Mouse (Mus musculus) spleen, embryonic (tissue): ENCODE data around the gene 9130409I23Rik.
"Not testable (repeated sequence)": the region's sequence is repeated elsewhere in the genome, so short reads cannot be mapped to it uniquely, and the experiment has no call there.

Experiments
- CTCF ChIA-PET: fragments of 350-600 bp; sonication (Branson Sonifier 250); formaldehyde crosslinking; loops from one replicate; lab custom pipeline; 2022; lab: Charles Lee

The 9130409I23Rik gene

DNA sequence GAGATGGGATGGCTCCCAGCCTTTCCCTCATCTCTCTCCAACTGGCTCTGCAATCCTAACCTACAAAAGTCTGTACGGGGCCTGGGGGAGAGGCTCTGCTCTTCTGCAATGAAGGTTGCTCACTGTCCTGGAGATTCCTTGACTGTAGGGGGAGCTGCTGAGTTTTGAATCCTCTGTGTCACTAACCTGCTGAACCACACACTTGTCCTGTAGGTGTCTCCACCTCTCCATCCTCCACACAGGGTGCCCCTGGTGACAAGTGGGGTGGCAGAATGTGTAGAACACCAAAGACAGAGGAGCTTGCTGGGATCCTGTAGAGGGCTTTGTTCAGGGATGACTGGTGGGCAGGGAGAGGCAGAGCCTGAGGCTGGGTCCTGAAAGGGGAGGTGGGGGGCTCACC is 28.8 kb upstream of the 9130409I23Rik start:
- CTCF ChIA-PET = interaction anchor here (0.6 to 0.7 kb wide), 2 partner anchors 10 to 11 kb away, joined by 3 to 7 read pairs; no protein-coding TSS in a partner anchor

DNA sequence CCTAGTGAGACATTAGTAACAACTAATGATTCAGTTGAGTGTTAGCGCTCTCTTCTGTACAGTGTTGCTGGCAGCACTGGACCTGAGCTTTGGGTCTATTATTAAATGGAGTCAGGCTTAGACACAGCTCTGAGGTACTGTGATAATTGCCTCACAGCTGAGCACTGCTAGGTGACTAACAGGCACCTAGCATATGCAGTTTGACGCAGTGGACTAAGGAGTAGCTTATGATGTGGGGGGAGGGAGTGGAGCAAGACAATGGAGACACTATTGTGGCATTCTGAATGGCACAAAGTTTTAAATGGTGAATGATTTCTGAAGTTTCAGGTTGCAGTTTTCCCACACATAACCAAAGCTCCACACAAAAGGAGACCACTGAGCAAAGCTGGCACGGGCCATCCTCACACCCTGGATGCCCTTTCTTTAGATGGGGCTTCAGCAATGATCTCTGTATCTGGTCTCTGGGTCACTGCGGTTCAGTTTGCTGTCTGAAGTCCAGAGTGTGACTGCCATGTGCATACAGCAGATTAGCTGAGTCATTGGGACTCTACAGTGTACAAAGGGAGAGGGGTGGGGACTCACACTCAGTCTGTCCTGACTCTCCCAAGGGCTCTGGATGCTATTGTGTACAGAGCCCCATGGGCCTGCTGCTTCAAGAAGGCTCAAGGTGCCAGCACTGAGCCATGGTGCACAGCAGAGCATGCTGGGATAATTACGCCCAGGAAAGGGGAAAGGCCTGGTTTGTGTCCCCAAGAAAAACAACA is 15.8 kb upstream of the 9130409I23Rik start:
- CTCF ChIA-PET = not testable (repeated sequence)

DNA sequence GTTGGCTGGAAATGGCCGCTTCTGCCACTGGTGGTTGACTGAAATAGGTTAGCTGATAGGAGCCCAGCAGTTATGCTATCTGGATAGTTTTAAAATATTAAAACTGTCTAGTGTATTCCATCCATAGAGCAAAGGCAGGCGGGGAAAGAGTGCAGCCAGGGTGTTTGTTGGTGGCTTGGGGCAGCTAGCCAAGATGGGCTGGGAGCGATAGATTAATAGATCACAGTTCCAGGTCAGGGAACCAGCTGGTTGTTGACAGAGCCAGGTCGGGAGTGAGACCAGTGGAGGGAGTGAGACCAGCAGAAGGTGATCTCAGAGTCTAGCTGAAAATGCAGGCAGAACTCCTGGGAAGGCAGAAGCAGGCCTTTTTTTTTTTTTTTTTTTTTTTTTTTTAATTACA is 13.4 kb upstream of the 9130409I23Rik start:
- CTCF ChIA-PET = interaction anchor here (0.6 to 0.7 kb wide), 2 partner anchors 59 to 318 kb away, joined by 5 to 15 read pairs; no protein-coding TSS in a partner anchor

DNA sequence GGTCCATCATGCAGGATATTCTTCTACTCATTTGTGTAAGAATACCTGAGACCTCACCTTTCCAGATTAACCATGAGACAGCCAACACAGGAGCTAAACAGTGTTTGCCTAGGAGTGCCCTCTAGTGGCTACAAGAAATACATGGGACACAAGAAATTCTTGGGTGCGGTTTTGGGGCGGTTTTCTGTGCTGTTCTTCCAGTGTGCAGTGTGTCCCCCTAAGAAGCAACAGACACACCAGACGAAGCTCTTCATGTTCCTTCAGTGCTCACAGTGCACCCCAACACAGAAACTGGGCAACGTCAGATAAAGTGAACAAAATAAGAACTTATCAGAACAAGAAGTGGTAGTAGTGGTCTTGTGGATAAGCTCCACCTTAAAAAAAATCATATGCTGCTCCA is 11.4 kb upstream of the 9130409I23Rik start:
- CTCF ChIA-PET = interaction anchor here (0.6 to 2.0 kb wide), 6 partner anchors 8 to 52 kb away, joined by 3 to 11 read pairs (median 4); no protein-coding TSS in a partner anchor

DNA sequence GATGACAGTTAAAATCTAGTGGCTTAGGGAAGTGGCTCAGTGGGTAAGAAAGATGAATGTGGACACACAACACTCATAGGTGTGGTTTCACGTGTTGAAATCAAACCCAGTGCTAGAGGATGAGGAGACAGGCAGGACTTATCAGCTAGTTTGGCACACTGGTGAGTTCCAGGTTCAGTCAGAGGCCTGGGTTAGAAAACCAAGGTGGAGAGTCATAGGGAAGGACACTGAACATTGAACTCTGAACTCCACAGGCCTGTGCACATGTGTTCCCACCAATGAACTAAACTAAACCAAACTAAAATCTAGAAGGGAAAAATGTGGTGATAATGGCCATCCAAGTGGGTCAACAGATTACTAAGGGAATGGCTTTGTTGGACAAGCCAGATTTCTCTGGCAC is 3.5 kb upstream of the 9130409I23Rik start:
- CTCF ChIA-PET = no interaction called here

DNA sequence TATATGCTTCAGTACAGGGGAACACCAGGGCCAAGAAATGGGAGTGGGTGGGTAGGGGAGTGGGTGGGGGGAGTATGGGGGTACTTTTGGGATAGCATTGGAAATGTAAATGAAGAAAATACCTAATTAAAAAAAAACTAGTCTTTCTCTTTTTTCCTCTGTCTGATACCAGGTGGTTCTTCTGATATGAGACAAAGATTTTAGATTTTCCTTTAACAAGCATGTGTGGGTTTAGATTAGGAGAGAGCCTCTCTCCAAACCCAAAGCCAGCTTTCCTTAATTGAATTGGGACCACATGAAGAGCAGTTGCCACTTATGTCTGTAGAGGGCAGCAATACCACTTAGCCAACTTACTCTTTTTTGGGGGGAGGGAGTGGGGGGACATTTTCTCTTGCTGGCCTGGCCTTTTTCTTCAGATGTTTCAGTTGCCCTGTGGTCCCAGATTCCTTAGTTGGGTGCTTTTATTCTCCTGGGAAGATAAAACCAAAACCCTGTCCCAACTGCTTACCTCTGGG is 1.7 kb upstream of the 9130409I23Rik start:
- CTCF ChIA-PET = interaction anchor here (0.6 to 0.7 kb wide), 3 partner anchors 10 to 20 kb away, joined by 4 to 6 read pairs (median 6); no protein-coding TSS in a partner anchor

DNA sequence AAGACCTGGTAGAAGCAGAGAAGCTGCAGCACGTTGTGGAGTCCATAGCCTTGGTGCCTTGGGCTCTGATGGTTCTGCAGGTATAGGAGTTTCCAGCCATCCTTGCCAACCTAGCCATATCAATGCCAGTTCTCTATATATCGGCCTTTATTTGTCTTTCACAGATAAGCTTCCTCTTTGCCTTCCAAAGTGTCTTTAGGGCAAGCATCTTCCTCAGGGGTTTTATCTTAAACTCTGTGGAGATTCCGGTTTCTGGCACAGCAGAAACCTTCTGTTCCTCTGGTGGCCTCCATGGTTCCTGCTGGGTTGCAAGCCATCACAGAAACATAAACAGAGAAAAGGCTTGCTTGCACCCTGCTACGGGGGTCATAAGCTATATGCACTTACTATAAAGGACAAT is 1.9 kb downstream of the 9130409I23Rik start:
- CTCF ChIA-PET = interaction anchor here (0.6 kb wide), 1 partner anchor 686 kb away, joined by 7 read pairs; no protein-coding TSS in a partner anchor

DNA sequence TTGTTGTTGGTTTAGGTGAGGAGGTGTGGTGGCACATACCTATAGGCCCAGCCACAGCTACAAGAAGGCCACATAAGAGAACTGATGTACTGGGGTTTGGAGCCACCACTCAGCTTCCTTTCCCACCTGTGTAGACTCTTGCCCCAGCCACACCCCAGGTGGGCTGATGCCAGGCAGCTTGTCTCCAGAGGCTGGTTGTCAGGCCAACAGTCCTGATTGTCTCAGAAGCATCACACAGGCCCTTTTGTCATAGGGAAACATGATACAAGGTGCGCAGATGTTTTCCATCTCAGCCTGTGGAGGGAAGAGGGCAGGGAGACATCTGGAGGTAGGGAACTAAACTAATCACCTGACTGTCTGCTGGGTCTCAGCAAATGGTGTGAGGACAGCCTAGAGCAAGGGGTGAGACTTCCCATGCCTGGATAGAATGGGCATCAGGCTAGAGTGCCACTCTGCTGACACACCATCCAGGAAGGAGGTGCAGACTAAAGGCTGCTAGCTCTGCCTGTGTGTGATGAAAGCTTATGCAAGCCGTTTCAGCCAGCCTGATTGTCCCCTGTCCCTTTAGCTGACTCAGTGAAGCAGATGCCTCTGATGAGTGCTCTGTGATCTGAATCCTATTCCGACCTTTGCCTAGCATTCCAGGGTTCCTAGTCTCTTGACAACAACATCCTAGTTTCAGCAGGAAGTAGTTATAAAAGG is 10.9 kb downstream of the 9130409I23Rik start:
- CTCF ChIA-PET = no interaction called here

DNA sequence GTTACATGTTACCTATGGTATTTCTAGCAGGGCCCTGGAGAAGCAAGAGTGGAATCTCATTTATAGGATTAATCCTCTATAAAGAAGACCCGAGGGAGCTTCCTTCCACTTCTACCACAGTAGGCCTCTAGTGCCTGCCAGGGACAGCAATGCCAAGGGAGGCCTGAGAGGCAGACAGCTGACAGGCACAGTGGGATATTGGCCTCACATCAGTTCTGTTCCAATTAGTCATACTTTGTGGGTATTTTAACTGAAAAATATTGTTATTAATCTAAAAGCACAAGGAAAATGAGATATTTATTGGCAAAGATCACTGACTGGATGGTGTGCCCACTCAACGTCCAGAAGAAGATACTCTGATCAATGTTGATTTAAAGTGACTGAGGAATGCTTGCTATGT is 13.0 kb downstream of the 9130409I23Rik start:
- CTCF ChIA-PET = no interaction called here

DNA sequence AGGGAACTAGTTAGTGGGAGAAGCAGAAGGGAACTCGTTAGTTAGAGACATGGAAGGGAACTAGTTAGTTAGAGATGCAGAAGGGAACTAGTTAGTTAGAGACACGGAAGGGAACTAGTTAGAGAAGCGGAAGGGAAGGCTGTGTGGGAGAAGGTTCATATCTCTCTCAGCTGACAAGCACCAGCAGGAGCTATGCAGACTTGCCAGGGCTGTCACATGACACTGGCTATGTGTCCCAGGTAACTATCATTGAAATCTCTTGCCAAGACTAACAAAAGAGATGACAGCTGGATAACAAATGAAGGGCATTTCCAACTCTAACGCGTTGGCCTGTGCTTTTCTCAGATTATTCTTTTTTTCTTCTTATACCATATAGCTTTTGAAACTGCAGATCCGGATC is 13.6 kb downstream of the 9130409I23Rik start:
- CTCF ChIA-PET = no interaction called here

DNA sequence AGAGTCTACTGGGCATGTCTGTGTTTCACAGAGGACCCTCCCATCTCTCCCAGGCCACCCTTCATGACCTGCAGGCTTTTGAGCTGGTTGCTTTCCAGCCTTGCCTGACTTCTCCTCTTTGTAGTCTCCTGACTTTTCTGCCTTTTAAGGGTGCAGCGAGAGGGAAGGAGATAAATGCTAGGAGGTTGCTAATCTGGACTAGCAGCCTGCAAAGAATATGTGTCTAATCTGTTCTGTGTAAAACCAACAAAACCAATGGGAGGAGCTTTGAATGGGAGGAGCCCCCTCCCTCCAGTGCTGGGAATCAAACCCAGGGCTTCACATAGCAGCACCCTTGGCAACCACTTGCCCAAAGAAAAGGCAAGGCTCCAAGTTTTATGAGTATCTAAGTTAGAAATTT is 17.3 kb downstream of the 9130409I23Rik start:
- CTCF ChIA-PET = no interaction called here

DNA sequence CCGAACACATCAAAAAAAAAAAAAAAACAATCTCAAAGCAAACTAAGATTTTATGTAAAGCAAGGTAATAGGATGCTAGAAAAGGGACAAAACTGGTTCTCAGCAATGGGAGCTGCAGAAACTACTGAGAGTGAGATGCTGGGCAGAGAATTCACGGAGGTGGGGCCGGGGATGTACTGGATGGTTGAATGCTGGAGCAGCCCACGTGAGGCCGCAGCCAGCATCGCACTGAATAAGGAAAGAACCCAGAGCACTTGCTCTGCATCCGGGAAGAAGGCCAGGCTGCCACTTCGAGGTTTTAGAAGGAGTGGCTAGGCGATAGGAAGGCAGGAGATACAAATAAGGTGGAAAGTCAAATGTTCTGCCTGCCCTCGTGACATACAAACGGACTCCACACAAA is 18.6 kb downstream of the 9130409I23Rik start:
- CTCF ChIA-PET = no interaction called here

DNA sequence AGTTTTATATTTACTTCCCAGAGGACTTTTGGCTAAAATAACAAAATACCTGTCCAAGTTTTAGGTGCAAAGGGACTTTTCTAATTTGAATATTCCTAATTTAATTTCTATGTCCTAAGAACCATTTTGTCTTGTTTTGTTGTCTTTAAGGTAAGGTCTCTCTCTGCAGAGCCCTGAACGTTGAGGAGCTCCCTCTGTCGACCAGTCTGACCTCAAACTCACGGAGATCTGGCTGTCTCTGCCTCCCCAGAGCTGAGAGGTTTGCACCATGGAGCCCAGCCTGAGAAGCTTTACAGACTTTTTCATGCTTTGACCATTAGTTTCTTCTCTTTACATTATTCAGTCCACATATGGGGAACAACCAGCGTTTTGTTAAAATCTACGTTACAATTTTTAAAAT is 22.0 kb downstream of the 9130409I23Rik start:
- CTCF ChIA-PET = no interaction called here

DNA sequence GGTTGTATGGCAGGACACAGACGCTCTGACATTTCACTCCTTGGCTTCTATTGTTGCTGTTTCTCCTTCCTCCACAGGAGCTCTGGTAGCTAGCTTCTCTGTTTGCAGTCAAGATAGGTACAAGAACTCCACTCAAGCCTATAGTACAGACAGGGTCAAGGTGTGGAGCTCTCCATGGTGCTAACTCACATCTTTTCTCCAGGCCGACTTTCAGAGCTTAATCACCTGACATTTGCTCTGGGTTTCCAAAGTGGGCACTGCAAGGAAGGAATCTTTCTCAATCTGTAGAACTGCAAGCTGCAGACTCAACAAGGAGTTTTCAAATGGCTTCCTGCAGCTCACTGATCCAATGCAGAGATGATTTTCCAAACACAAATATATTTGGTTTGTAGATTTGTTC is 33.0 kb downstream of the 9130409I23Rik start:
- CTCF ChIA-PET = no interaction called here

DNA sequence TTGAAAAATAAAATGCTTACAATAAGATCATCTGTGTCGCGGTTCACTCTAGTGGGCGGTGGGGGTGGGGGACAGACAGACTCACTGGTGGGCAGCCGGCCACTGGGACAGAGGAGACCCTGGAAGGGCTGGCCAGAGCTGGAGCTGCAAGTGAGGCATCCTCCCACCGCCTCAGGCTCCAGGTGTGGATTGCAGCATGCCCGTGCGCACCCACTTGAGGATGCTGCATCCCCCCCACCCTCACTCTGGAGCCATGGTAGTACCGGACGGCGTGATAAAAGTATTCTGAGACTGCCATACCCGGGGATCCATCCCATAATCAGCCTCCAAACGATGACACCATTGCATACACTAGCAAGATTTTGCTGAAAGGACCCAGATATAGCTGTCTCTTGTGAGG is 39.0 kb downstream of the 9130409I23Rik start:
- CTCF ChIA-PET = interaction anchor here (0.7 kb wide), 1 partner anchor 436 kb away, joined by 9 read pairs; no protein-coding TSS in a partner anchor
